Mouse (Mus musculus) fat pad, adult 2 months (tissue): ENCODE measurements at regions not wholly inside any gene's neighbourhood (a gene's known extent, or its start where the extent isn't known, plus 50 kb on each side); places are given as distances from the start of the nearest gene placed in this dataset.
A peak's percentile ranks its signal among the peaks of the same experiment; 100 is the strongest.

Source experiments
- DNase-seq: peaks from one replicate; pipeline ENCODE4 v3.0.0-alpha.2; 2011; ENCODE audit warnings: low read depth, low spot score; ENCODE audit errors: extremely low read depth

- DNase-seq: no peak
Measured at GRCm38 (mm10) chr3:52861538-52861937, 155.5 kb downstream of the Cog6 start.

- no peak for DNase-seq
Measured at GRCm38 (mm10) chr3:52859848-52860247, 157.2 kb downstream of the Cog6 start.

- DNase-seq: no peak
Measured at GRCm38 (mm10) chr3:52859266-52859825, 157.7 kb downstream of the Cog6 start.

- DNase-seq: no peak
Measured at GRCm38 (mm10) chr3:52858259-52858658, 158.8 kb downstream of the Cog6 start.

- DNase-seq: no peak
Measured at GRCm38 (mm10) chr3:52857076-52857475, 160.0 kb downstream of the Cog6 start.

GRCm38 (mm10) chr3:52854560-52854959 lies 162.5 kb downstream of the Cog6 start:
- DNase-seq: no peak

- no peak for DNase-seq
Measured at GRCm38 (mm10) chr3:52853126-52853525, 163.9 kb downstream of the Cog6 start.

GRCm38 (mm10) chr3:52845166-52845565 lies 171.9 kb downstream of the Cog6 start:
- no peak for DNase-seq

GRCm38 (mm10) chr3:52843998-52844397 lies 173.0 kb downstream of the Cog6 start:
- no peak for DNase-seq

- DNase-seq: no peak
Measured at GRCm38 (mm10) chr3:52842866-52843425, 174.1 kb downstream of the Cog6 start.

- DNase-seq: no peak
Measured at GRCm38 (mm10) chr3:52840160-52840953, 176.7 kb downstream of the Cog6 start.

- DNase-seq: no peak
Measured at GRCm38 (mm10) chr3:52838020-52838419, 179.0 kb downstream of the Cog6 start.

- DNase-seq: no peak
Measured at GRCm38 (mm10) chr3:52837527-52837926, 179.5 kb downstream of the Cog6 start.

- no peak for DNase-seq
Measured at GRCm38 (mm10) chr3:52836780-52837179, 180.3 kb downstream of the Cog6 start.

GRCm38 (mm10) chr3:52832421-52832820 lies 184.6 kb downstream of the Cog6 start:
- DNase-seq: no peak

- no peak for DNase-seq
Measured at GRCm38 (mm10) chr3:52831986-52832385, 185.1 kb downstream of the Cog6 start.

GRCm38 (mm10) chr3:52830101-52830500 lies 186.9 kb downstream of the Cog6 start:
- DNase-seq: no peak

GRCm38 (mm10) chr3:52829069-52829468 lies 188.0 kb downstream of the Cog6 start:
- no peak for DNase-seq

GRCm38 (mm10) chr3:52828473-52828872 lies 188.6 kb downstream of the Cog6 start:
- no peak for DNase-seq

- DNase-seq: no peak
Measured at GRCm38 (mm10) chr3:52822848-52823247, 194.2 kb downstream of the Cog6 start.

GRCm38 (mm10) chr3:52821450-52821849 lies 195.6 kb downstream of the Cog6 start:
- DNase-seq: peak; percentile 50

- DNase-seq: no peak
Measured at GRCm38 (mm10) chr3:52818401-52818800, 198.6 kb downstream of the Cog6 start.
